Mouse (Mus musculus) thymus, postnatal 4 days (tissue): Measurements from ENCODE around the gene Fra10ac1.

Experiments used
- DNase-seq: peaks from one replicate; pipeline ENCODE4 v3.0.0; 2021

Fra10ac1 gene

GRCm38 (mm10) chr19:38228699-38229098 is 4.7 kb upstream of the Fra10ac1 start:
- DNase-seq: peak; percentile 56

GRCm38 (mm10) chr19:38224685-38225060 is 717 bp upstream of the Fra10ac1 start:
- DNase-seq: no peak

GRCm38 (mm10) chr19:38223356-38223904 is 526 bp downstream of the Fra10ac1 start:
- no peak for DNase-seq

- no peak for DNase-seq
Observed at GRCm38 (mm10) chr19:38217696-38218095, 6.3 kb downstream of the Fra10ac1 start.

- DNase-seq: no peak
Observed at GRCm38 (mm10) chr19:38206669-38207068, 17.3 kb downstream of the Fra10ac1 start.

- DNase-seq: no peak
Observed at GRCm38 (mm10) chr19:38198731-38199130, 25.2 kb downstream of the Fra10ac1 start.

- no peak for DNase-seq
Observed at GRCm38 (mm10) chr19:38195245-38195644, 28.7 kb downstream of the Fra10ac1 start.

GRCm38 (mm10) chr19:38191446-38191845 is 32.5 kb downstream of the Fra10ac1 start:
- DNase-seq: no peak

- DNase-seq: no peak
Observed at GRCm38 (mm10) chr19:38190606-38191005, 33.4 kb downstream of the Fra10ac1 start.

- DNase-seq: no peak
Observed at GRCm38 (mm10) chr19:38187345-38187680, 36.6 kb downstream of the Fra10ac1 start.

- no peak for DNase-seq
Observed at GRCm38 (mm10) chr19:38186631-38187344, 37.2 kb downstream of the Fra10ac1 start.

GRCm38 (mm10) chr19:38179675-38180074 is 44.3 kb downstream of the Fra10ac1 start:
- DNase-seq: no peak

- DNase-seq: no peak
Observed at GRCm38 (mm10) chr19:38164633-38165032, 59.3 kb downstream of the Fra10ac1 start.

GRCm38 (mm10) chr19:38161648-38162354 is 62.2 kb downstream of the Fra10ac1 start:
- DNase-seq: no peak

- DNase-seq: no peak
Observed at GRCm38 (mm10) chr19:38156243-38156642, 67.7 kb downstream of the Fra10ac1 start.

GRCm38 (mm10) chr19:38143540-38144271 is 80.2 kb downstream of the Fra10ac1 start:
- no peak for DNase-seq
